Mouse (Mus musculus) myocyte (in vitro differentiated cells): ENCODE measurements at regions not wholly inside any gene's neighbourhood (a gene's known extent, or its start where the extent isn't known, plus 50 kb on each side); places are given as distances from the start of the nearest gene placed in this dataset.

ENCODE experiments used
- H3K27me3 ChIP-seq: one replicate; pipeline ENCODE4 v1.6.1; 2011; ENCODE audit not compliant: control insufficient read depth, insufficient read depth, insufficient read length
- H3K36me3 ChIP-seq: one replicate; pipeline ENCODE4 v1.6.1; 2011; ENCODE audit not compliant: control insufficient read depth, insufficient read depth
- H3K4me2 ChIP-seq: one replicate; pipeline ENCODE4 v1.6.1; 2011; ENCODE audit warnings: low read depth, control low read depth
- H3K4me3 ChIP-seq: one replicate; pipeline ENCODE4 v1.5.1; 2011; ENCODE audit warnings: mild to moderate bottlenecking, control low read depth, moderate library complexity
- H3K79me2 ChIP-seq: one replicate; pipeline ENCODE4 v1.6.1; 2011; ENCODE audit not compliant: control insufficient read depth, insufficient read depth
- H3ac ChIP-seq: one replicate; pipeline ENCODE4 v1.6.1; 2011; ENCODE audit not compliant: control insufficient read depth, insufficient read length
- CEBPB ChIP-seq: IDR thresholded peaks from 2 replicates; pipeline ENCODE4 v1.6.1; 2011; ENCODE audit warnings: mild to moderate bottlenecking, moderate library complexity; ENCODE audit not compliant: poor library complexity, insufficient read depth, severe bottlenecking
- E2F4 ChIP-seq: IDR thresholded peaks from one replicate; pipeline ENCODE4 v1.6.1; 2011; ENCODE audit warnings: mild to moderate bottlenecking, control low read depth, moderate library complexity; ENCODE audit not compliant: insufficient read depth
- MAX ChIP-seq: IDR thresholded peaks from one replicate; pipeline ENCODE4 v1.6.1; 2011; ENCODE audit warnings: low read depth, mild to moderate bottlenecking, control low read depth
- MYOD1 ChIP-seq, 3 experiments: IDR thresholded peaks; one replicate each; pipeline ENCODE4 v1.6.1; 2011; ENCODE audit warnings: control low read depth in 2 of 3, low read depth in 2 of 3, mild to moderate bottlenecking in 2 of 3, moderate library complexity in 1 of 3; ENCODE audit not compliant: insufficient read length in 2 of 3, control insufficient read depth in 1 of 3
- MYOG ChIP-seq, 3 experiments: IDR thresholded peaks; one replicate each; pipeline ENCODE4 v1.6.1; 2011; ENCODE audit warnings: control low read depth in 2 of 3, low read depth in 2 of 3, mild to moderate bottlenecking in 2 of 3; ENCODE audit not compliant: insufficient read length in 2 of 3, control insufficient read depth in 1 of 3, insufficient read depth in 1 of 3
- POLR2A ChIP-seq: IDR thresholded peaks from one replicate; pipeline ENCODE4 v1.6.1; 2011; ENCODE audit warnings: low read depth, mild to moderate bottlenecking, control low read depth, moderate library complexity; ENCODE audit not compliant: insufficient read length
- POLR2AphosphoS2 ChIP-seq: IDR thresholded peaks from one replicate; pipeline ENCODE4 v1.6.1; 2011; ENCODE audit warnings: low read depth, control low read depth; ENCODE audit not compliant: insufficient read length
- REST ChIP-seq: IDR thresholded peaks from one replicate; pipeline ENCODE4 v1.6.1; 2011; ENCODE audit warnings: mild to moderate bottlenecking, control low read depth, moderate library complexity; ENCODE audit not compliant: insufficient read depth, insufficient read length
- SRF ChIP-seq: IDR thresholded peaks from one replicate; pipeline ENCODE4 v1.6.1; 2011; ENCODE audit warnings: low read depth; ENCODE audit not compliant: control insufficient read depth, insufficient read length
- TCF12 ChIP-seq: IDR thresholded peaks from one replicate; pipeline ENCODE4 v1.6.1; 2011; ENCODE audit warnings: mild to moderate bottlenecking, control low read depth; ENCODE audit not compliant: poor library complexity, insufficient read depth, severe bottlenecking
- TCF3 ChIP-seq: IDR thresholded peaks from one replicate; pipeline ENCODE4 v1.6.1; 2011; ENCODE audit warnings: low read depth, control low read depth; ENCODE audit not compliant: insufficient read length
- USF1 ChIP-seq: IDR thresholded peaks from one replicate; pipeline ENCODE4 v1.6.1; 2011; ENCODE audit warnings: low read depth, mild to moderate bottlenecking, control low read depth, moderate library complexity

DNA sequence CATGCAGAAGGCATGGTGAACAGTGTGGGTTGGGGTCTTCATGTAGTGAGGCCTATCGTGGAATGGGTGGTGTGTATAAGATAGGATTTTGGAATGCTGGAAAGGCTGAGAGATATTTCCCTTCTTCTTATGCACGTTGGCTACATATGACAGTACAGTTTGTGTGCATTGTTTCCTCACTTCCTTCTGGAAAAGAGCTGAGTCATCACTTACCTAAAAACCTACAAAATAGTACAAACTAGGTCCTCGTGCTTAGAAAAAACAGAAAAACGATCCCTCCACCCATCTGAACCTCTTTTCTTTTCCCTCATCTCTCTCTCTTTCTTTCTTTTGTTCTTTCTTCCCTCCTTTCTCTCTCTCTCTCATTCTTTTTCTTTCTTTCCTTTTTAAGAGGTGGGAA is 168.3 kb downstream of the Ifng start:
- no peak overlapping the region for H3K4me2 ChIP-seq
- H3K4me3 ChIP-seq, result no peak overlapping the region
- H3ac ChIP-seq, result no peak overlapping the region
- H3K27me3 ChIP-seq, result no peaks in the 10 kb centered on the region
- no peaks in the 10 kb centered on the region for H3K79me2 ChIP-seq
- no peaks in the 10 kb centered on the region for H3K36me3 ChIP-seq
- TF ChIP-seq TCF3 (no peak), POLR2AphosphoS2 (no peak), REST (no peak), CEBPB (no peak), POLR2A (no peak), MYOD1 (IDR thresholded peaks at IDR 0.05; ENCODE audit: control insufficient read depth in 1 of 3, insufficient read length in 2 of 3, low read depth in 2 of 3) (no peak), MYOG (IDR thresholded peaks at IDR 0.05; ENCODE audit: control insufficient read depth in 1 of 3, insufficient read depth in 1 of 3, insufficient read length in 2 of 3, low read depth in 2 of 3) (no peak), MAX (no peak), TCF12 (no peak), USF1 (no peak), SRF (no peak), E2F4 (no peak)

- Histone ChIP-seq H3K36me3 (no peaks in the 10 kb centered on the region), H3K79me2 (no peaks in the 10 kb centered on the region), H3K27me3 (no peaks in the 10 kb centered on the region), H3K4me2 (no peak overlapping the region), H3K4me3 (no peak overlapping the region), H3ac (no peak overlapping the region)
- TF ChIP-seq E2F4, result no peak
- no peak for TF ChIP-seq MYOD1 (IDR thresholded peaks at IDR 0.05; ENCODE audit: control insufficient read depth in 1 of 3, insufficient read length in 2 of 3, low read depth in 2 of 3)
- no peak for TF ChIP-seq USF1
- no peak for TF ChIP-seq SRF
- no peak for TF ChIP-seq CEBPB
- TF ChIP-seq REST, result no peak
- no peak for TF ChIP-seq TCF12
- TF ChIP-seq MYOG (IDR thresholded peaks at IDR 0.05; ENCODE audit: control insufficient read depth in 1 of 3, insufficient read depth in 1 of 3, insufficient read length in 2 of 3, low read depth in 2 of 3), result no peak
- no peak for TF ChIP-seq POLR2A
- TF ChIP-seq MAX, result no peak
- TF ChIP-seq POLR2AphosphoS2, result no peak
- no peak for TF ChIP-seq TCF3
These were observed 170.1 kb downstream of the Ifng start for GRCm38 (mm10) chr10:118610868-118611461.

DNA sequence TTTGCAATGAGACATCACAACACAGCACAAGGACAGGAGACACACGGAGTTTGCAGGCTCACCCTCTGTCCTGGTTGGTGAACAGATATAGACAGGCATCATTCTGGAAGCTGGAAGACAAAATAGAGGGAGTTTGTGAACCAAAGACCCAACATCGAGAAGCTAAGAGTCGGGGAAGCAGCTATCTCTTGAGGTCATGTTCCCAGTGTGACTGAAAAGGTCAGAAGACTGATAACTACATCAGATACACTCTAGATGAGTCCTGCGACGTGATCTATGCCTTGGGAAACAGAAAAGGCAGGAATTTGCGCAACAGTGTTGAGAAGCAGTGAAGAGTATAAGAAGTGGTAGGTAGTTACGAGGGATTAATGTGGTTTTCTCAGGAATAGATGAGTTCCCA is 171.2 kb downstream of the Ifng start:
- Histone ChIP-seq H3K79me2 (no peaks in the 10 kb centered on the region), H3K4me3 (no peak overlapping the region), H3ac (no peak overlapping the region), H3K4me2 (no peak overlapping the region), H3K36me3 (no peaks in the 10 kb centered on the region), H3K27me3 (no peaks in the 10 kb centered on the region)
- no peak for TF ChIP-seq MYOD1 (IDR thresholded peaks at IDR 0.05; ENCODE audit: control insufficient read depth in 1 of 3, insufficient read length in 2 of 3, low read depth in 2 of 3)
- TF ChIP-seq E2F4, result no peak
- no peak for TF ChIP-seq SRF
- no peak for TF ChIP-seq REST
- TF ChIP-seq TCF12, result no peak
- TF ChIP-seq POLR2A, result no peak

DNA sequence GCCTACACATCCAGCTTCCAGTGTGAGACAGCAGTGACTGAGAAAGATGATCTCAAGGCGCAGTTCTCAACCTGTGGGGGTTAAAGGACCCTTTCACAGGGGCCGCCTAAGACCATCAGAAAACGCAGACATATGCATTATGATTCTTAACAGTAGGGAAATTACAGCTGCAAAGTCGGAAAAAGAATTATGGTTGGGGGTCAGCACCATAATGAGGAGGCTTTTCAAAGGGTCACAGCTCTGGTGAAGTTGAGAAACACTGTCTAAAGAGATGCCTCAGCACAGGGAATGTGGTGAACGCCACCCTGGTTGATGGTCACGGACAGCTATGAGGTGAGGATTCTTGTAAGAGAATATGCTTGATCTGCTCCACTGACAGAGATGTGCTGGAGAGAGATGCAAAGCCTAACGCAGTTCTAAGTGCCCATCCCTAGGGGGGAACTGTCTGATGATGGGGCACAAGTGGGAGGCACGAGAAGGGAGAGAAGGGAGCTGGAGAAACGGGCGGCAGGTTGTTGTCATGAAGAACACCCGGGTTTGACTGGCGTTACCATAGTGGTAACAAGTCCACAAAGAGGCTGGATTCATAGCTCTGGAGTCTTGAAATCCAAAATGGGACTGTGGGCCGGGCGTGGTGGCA is 172.3 kb downstream of the Ifng start:
- no peaks in the 10 kb centered on the region for H3K36me3 ChIP-seq

More for the DNA sequence above, 172.3 kb downstream of the Ifng start:
- Histone ChIP-seq H3K4me3 (no peak overlapping the region), H3K79me2 (no peaks in the 10 kb centered on the region), H3K4me2 (no peak overlapping the region), H3ac (no peak overlapping the region), H3K27me3 (no peaks in the 10 kb centered on the region)
- no peak for TF ChIP-seq POLR2AphosphoS2
- TF ChIP-seq USF1, result no peak
- TF ChIP-seq SRF, result no peak
- no peak for TF ChIP-seq MYOG (IDR thresholded peaks at IDR 0.05; ENCODE audit: control insufficient read depth in 1 of 3, insufficient read depth in 1 of 3, insufficient read length in 2 of 3, low read depth in 2 of 3)
- no peak for TF ChIP-seq MYOD1 (IDR thresholded peaks at IDR 0.05; ENCODE audit: control insufficient read depth in 1 of 3, insufficient read length in 2 of 3, low read depth in 2 of 3)
- no peak for TF ChIP-seq POLR2A
- TF ChIP-seq TCF12, result no peak
- TF ChIP-seq E2F4, result no peak
- no peak for TF ChIP-seq REST
- no peak for TF ChIP-seq MAX
- no peak for TF ChIP-seq CEBPB
- TF ChIP-seq TCF3, result no peak
